Mouse (Mus musculus) B cell, adult 2 months (primary cell): ENCODE measurements around the gene Adck1.

Experiments
- DNase-seq, 2 experiments: peaks; one replicate each; pipeline ENCODE4 v3.0.0; 2022

The Adck1 gene

GRCm38 (mm10) chr12:88428735-88429134 is 68.4 kb downstream of the Adck1 start:
- DNase-seq, result no peak

- DNase-seq, result no peak
Observed at GRCm38 (mm10) chr12:88432277-88432676, 71.9 kb downstream of the Adck1 start.

GRCm38 (mm10) chr12:88433171-88433570 is 72.8 kb downstream of the Adck1 start:
- no peak for DNase-seq

GRCm38 (mm10) chr12:88436962-88437750 is 76.8 kb downstream of the Adck1 start:
- DNase-seq, result peak in 1 of 2 experiments; percentile 2

- DNase-seq, result no peak
Observed at GRCm38 (mm10) chr12:88441922-88442809, 81.8 kb downstream of the Adck1 start.

GRCm38 (mm10) chr12:88444040-88444439 is 83.7 kb downstream of the Adck1 start:
- no peak for DNase-seq

- no peak for DNase-seq
Observed at GRCm38 (mm10) chr12:88445471-88445870, 85.1 kb downstream of the Adck1 start.

- DNase-seq, result no peak
Observed at GRCm38 (mm10) chr12:88450658-88451563, 90.6 kb downstream of the Adck1 start.

GRCm38 (mm10) chr12:88454701-88455410 is 94.5 kb downstream of the Adck1 start:
- no peak for DNase-seq

GRCm38 (mm10) chr12:88457021-88457420 is 96.7 kb downstream of the Adck1 start:
- DNase-seq, result no peak

GRCm38 (mm10) chr12:88458936-88459335 is 98.6 kb downstream of the Adck1 start:
- no peak for DNase-seq

GRCm38 (mm10) chr12:88459461-88459860 is 99.1 kb downstream of the Adck1 start:
- DNase-seq, result no peak

GRCm38 (mm10) chr12:88461026-88461425 is 100.7 kb downstream of the Adck1 start:
- DNase-seq, result no peak

- DNase-seq, result no peak
Observed at GRCm38 (mm10) chr12:88463588-88464290, 103.4 kb downstream of the Adck1 start.

- DNase-seq, result no peak
Observed at GRCm38 (mm10) chr12:88466801-88467200, 106.4 kb downstream of the Adck1 start.

- no peak for DNase-seq
Observed at GRCm38 (mm10) chr12:88467257-88467656, 106.9 kb downstream of the Adck1 start.

- no peak for DNase-seq
Observed at GRCm38 (mm10) chr12:88467935-88468465, 107.6 kb downstream of the Adck1 start.

GRCm38 (mm10) chr12:88468691-88469090 is 108.3 kb downstream of the Adck1 start:
- DNase-seq, result no peak

- peak; percentile 3 to 15 for DNase-seq
Observed at GRCm38 (mm10) chr12:88471884-88472283, 111.5 kb downstream of the Adck1 start.

- no peak for DNase-seq
Observed at GRCm38 (mm10) chr12:88472832-88473231, 112.5 kb downstream of the Adck1 start.

- DNase-seq, result no peak
Observed at GRCm38 (mm10) chr12:88473796-88474195, 113.4 kb downstream of the Adck1 start.
